Mouse (Mus musculus): ENCODE measurements around the gene Ptov1. TPM values are rescaled to one million over a fixed set of nuclear protein-coding genes. Genes with fewer than 3 reads are reported as not detected.

Gene Ptov1
- total RNA-seq, 2 experiments from 2014 or later: 332 to 346 TPM

DNA sequence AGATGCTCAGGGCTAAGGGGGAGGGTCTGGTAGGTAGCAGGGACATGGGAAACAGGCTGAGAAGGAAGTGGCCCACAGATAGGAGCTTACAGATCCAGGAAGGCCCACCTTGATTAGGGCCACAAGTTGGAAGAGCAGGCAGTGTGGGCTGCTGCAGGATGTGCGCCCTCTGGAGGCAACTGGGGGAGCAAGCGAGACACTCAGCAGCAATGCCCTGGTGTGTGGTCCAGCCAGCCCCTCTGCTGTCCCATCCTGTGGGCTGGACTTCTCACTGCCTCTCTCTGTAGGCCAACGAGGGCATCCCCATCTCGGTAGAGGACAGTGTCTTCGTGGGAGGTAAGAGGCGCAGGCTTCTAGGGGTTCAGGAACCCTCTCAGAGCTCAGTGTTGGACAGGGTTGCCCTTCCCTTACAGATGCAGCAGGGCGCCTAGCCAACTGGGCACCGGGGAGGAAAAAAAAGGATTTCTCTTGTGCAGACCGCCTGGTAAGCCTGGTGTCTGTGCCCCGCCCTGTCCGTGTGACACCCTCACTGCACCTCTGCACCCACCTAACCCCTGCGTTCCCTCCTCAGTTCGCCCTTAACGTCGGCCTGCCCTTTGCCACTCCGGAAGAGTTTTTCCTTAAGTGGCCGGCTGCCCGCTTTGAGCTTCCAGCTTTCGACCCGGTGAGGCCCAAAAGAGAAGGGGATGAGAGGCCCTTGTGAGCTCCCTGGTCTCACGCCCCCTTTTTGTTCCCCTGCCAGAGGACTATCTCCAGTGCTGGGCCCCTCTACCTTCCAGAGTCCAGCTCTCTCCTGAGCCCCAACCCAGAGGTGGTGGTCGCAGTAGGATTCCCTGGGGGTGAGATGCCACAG, 8.8 kb downstream of the Ptov1 start:
- peak; percentile 63 to 82 for DNase-seq (ENCODE audit: low spot score in 2 of 2)

DNA sequence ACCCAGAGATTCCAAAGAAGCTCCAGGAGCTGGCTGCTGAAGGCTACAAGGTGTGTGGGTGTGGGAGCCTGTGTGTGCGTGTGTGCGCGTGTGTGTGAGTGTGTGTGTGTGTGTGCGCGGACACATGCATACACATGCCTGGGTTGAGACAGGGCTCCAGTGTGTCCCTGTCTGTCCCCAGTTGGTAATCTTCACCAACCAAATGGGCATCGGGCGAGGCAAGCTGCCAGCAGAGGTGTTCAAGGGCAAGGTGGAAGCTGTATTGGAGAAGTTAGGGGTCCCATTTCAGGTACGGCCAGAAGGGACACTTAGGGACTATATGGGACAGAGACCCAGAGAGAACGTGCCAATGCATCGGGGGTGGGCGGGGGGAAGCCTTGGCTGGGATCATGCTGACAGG, 9.7 kb downstream of the Ptov1 start:
- no peak for DNase-seq (ENCODE audit: low spot score in 2 of 2)

DNA sequence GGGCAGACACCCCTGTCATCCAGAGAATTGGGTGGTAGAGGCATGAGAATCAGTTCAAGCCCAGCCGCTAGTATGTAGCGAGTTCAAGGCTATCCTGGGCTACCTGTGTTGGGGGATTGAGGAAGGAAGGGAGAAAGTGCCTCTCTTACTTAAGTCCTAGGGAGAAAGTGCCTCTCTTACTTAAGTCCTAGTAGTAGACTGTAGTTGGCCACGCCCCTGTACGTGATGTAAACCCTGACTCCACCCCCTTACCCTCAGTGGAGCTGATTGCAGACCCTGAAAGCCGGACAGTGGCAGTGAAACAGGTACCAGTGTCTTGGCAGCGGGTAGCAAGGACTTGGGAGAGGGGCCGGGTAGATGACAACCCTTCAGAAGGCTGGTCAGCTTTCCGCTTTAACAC, 11.7 kb downstream of the Ptov1 start:
- no peak for DNase-seq (ENCODE audit: low spot score in 2 of 2)

DNA sequence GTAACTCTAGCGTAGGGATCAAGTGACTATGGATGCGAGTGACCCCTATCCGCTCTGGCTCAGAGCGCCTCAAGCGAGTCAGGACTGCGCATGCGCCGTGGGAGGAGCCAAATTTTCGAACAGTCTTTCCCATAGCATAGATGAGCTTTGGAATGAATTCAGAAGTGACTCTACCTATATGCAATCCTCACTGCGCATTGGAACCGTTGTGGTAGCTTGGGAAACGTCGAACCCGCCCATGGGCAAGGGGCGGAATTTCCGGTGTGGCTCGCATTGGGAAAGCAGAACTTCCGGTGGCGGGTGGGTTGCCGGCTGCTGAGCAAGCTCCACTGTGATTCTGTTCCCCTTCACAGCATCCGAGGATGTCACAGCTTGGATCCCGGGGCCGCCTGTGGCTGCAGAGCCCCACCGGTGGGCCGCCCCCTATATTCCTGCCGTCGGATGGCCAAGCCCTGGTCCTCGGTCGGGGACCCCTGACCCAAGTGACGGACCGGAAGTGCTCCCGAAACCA, 12.5 kb downstream of the Ptov1 start, which contains the start of gene Pnkp:
TSS of gene Pnkp (plus strand) at position 98 of the 511 bp plus-strand sequence.
- peak; percentile 63 to 84 for DNase-seq (ENCODE audit: low spot score in 2 of 2)

DNA sequence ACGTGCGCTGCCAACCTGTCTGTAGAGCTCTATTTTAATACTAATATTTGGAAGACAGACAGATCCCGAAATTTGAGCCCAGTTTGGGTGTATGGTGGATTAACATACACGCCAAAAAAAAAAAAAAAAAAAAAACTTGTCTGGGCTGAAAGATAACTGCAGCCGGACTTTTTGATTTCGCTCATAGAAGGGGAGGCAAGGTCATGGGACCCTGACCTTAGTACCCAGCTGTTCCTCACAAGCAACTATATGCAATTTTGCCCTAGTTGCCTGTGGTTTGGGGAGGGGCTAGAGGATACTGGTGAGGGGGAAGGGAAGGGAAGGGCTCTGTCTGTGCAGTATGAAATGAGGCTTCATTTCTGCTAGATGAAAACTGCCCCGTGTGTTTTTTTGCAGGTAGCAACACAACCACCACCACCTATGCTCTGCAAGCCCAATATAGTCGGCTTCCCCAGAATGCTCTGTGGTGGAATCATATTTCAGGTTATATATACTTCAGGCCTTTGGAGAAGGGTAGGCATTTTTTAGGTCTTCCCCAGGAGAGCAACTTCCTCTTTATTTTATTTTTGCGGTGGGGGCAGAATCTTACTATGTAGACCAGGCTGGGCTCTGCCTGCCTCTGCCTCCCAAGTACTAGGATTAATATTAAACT, 13.2 kb downstream of the Ptov1 start:
- no peak for DNase-seq (ENCODE audit: low spot score in 2 of 2)

DNA sequence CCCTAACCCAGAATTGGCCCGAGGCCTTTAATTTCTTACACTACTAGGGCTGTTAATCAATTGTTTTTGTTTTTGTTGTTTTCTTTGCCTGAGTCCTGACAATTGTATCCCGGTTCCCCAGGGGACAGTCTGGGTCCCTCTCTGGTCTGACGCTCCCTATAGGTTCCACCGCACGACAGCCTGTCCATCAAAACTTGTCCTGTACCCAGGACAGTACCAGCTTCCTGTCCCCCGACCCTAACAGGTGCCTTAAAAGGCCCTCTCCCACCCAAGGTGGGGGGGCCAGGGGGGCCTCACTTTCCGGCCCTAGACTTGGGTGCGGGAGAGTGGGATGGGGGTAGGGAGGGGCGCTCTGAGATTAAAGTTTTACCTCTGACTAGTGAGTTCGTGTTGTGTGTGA, 14.6 kb downstream of the Ptov1 start:
- DNase-seq (ENCODE audit: low spot score in 2 of 2): no peak

DNA sequence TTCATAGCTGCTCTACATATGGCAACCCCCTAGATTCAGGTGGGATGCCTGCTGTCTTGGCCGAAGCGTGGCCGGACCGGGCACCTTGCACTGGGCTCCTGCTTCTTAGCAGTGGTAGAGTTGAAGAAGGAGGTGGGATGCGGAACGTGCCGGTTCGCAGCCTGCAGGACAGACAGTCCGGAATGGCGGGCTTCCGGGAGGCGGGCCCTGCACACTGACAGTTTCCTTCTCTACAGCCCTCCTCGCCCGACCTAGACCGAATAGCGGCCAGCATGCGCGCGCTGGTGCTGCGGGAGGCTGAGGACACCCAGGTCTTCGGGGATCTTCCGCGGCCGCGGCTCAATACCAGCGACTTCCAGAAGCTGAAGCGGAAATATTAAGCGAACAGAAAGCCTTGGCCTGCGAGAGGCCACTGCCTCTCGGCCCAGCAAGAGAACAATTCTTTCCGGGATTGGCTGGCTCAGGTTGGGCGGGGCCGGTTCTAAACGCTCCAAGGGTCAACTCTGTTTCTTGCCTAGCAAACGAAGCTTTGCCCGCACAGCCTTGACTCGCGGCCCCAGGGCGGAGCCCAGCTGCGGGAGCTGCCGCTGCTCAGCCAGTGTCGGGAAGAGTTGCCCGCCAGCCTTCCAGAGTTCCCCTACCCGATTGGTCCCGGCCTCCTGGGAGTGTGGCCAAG, 15.1 kb downstream of the Ptov1 start:
- peak; percentile 64 to 86 for DNase-seq (ENCODE audit: low spot score in 2 of 2)

DNA sequence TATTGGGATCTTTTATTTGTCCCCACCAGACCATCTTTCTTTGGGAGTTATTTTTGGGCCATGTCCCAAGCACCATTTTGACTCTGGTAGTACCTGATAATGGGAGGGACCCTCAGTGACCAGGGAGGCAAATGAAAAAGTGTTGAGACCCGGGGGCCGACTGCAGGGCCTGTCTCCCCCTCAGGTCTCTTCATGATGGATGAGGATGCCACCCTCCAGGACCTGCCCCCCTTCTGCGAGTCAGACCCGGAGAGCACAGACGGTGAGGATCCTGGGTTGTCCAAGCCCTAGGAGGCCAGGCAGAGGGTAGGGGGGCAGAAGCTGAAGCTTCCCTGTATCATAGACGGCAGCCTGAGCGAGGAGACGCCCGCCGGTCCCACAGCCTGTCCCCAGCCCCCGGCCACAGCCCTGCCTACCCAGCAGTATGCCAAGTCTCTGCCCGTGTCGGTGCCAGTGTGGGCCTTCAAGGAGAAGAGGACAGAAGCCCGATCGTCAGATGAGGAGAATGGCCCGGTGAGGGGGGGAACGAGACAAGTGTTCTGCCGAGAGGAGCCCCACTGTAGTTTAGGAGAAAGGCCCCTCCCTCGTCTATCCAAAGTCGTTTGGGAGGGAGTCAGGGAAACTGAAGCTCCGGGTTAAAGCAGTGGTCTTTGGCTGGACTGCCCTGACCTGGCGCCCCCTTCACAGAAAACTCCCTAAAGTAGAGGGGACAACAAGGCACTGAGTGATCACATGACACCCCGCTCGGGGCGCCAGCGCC, 15.8 kb downstream of the Ptov1 start:
- no peak for DNase-seq (ENCODE audit: low spot score in 2 of 2)

DNA sequence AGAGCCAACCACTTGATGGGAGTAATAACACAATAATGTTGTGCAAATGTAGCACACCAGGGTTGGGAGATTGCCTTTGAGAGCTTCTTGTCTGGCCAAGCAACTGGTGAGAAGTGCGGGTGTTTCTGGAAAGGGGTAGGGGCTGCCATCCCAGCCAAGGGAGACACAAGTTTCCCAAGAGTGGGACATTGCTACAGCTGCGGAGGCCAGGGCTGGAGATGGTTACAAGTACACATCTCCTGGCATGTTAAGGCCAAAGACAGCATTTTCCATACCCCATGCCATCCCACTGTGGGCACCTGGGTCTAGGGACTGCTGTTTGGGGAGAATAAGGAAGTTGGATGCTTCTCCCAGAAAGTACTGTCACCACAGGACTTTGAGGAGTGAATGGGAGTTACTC, 16.5 kb downstream of the Ptov1 start:
- no peak for DNase-seq (ENCODE audit: low spot score in 2 of 2)

DNA sequence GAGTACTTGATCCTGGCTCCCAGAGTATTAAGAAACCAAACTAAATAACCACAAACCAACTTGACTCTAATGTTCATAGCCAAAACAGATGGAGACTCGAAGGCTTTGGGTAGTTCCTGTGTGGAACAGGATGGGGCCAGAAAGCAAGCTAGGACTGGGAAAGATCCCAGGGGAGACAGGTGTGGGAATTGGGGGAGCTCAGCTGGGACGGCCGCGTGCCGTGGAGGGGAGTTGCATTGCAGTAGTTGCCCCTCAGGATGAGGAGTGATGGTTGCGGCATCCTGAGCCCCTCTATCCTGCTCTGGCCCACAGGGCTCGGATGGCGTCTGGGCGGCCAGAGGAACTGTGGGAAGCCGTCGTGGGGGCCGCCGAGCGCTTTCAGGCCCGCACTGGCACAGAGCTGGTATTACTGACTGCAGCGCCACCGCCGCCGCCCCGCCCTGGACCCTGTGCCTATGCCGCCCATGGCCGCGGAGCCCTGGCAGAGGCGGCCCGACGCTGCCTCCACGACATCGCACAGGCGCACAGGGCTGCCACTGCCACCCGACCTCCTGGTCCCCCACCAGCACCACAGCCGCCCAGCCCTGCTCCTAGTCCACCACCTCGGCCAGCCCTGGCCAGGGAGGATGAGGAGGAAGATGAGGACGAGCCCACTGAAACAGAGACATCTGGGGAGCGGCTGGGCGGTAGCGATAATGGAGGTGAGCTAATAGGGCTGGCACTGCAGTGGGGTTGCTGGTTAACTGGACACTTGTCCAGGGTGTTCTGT, 17.1 kb downstream of the Ptov1 start:
- DNase-seq (ENCODE audit: low spot score in 2 of 2): no peak

DNA sequence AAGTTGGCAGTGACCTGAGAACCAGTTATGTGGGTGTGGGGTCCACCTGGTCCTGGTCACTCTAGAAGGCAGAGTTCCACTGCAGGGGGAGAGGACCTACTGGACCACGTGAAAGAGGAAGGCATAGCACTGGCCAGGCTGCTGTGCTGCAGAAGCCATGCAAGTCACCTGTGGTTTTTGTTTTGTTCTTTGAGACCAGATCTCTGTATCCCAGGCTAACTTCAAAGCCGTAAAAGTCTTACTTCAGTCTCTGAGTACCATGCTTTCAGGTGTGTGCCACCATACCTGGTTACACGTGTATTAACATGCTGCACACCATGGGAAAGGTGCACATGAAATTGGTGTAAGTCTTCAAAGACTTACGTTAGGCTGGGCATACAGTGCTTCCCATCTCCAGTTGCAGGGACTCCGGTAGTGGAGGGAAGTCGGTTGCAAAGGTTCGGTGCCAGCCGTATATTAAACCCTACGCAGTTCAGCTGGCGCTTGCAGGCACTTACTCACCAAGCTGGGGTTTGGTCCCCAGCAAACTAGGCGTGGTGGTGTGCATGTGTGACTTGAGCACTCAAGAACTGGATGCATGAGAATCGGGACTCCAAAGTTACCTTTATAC, 17.9 kb downstream of the Ptov1 start:
- DNase-seq (ENCODE audit: low spot score in 2 of 2): no peak

DNA sequence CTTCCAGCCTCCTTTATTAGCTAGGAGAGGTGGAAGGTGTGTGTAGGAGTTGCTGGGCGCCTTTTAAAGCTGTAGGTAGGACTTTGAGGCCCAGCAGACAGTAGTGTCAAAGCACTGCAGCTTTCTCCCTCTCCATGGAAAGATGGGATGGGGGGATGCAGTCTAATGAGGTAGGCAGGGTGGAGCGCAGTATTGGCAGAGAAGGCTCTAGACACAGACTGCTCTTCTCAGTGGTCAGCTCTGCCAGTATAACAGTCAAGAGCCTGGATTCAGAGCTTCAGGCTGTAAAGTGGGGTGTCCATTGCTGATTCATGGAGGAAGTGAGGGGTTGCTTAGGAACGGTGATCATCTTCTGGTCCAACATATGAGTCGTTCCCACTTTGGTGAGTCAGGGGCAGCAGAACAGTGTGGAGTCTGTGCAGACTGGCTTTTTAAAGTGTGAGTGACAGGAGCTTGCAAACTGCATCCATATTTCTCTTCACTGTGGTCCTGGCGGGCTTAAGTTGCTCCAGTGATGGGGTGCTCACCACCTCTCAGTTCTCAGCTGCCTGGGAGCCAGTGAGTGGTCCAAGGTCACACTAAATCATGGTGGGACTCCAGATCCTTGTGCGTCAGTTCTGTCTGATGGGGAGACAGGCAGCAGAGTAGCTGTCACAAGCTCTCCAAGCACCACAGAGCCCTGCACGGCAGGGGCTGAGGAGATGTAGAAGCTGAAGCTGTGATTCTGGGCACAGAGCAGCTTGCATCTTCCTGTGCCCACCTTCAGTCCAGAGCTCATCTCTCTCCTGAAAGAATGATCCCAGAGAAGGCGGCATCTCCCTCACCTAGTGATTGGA, 18.6 kb downstream of the Ptov1 start:
- no peak for DNase-seq (ENCODE audit: low spot score in 2 of 2)

DNA sequence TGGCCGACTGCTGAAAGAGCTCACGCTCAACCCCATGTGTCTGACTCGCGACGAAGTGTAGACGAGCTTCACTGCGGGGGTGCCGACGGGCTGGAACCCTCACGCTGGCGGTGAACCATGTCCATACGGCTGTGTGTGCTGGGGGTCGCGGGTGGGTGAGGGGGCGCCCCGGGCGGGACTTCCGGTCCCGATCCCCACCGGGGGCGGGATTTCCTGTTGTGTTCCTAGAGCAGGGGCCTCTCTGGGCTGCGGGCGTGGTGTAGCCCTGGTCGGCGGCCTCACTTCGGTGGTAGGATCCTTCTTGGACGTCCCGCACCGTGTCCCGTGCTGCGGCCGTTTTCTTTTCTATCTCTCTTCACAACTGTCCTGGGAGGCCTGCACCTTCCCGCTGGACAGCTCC, 19.4 kb downstream of the Ptov1 start:
- DNase-seq (ENCODE audit: low spot score in 2 of 2): peak; percentile 63 to 86

DNA sequence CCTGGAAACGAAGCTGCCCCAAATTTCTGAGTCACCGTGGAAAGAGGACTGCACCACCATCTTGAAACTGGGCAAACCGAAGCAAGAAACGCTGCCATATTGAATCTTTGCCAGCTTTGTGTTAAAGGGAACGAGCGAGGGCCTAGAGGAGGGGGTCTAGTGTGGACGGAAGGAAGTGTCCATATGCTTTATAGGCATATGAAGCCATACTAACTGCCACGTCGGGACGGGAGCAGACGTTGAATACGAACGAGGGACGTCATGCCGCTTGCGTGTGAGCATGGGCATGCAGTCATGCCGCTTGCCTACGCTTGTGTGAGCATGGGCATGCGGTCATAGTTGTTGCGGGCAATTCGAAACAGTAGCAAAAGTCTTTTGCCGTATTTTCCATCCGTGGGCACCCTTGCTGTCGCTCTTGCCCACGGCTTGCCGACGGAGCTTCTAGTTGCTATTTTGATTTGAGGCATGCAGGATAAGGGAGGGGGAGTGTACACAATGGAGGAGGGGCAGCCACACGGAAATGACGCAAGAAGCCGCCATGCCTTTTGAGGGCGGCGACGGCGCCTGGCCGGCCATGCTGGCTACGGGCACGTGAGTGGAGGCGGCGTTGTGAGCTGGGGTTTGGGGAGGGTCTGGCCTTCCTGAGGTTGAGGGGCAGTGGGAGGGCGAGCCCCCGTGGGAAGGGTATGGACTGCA, 20.0 kb downstream of the Ptov1 start:
- peak; percentile 74 to 89 for DNase-seq (ENCODE audit: low spot score in 2 of 2)

DNA sequence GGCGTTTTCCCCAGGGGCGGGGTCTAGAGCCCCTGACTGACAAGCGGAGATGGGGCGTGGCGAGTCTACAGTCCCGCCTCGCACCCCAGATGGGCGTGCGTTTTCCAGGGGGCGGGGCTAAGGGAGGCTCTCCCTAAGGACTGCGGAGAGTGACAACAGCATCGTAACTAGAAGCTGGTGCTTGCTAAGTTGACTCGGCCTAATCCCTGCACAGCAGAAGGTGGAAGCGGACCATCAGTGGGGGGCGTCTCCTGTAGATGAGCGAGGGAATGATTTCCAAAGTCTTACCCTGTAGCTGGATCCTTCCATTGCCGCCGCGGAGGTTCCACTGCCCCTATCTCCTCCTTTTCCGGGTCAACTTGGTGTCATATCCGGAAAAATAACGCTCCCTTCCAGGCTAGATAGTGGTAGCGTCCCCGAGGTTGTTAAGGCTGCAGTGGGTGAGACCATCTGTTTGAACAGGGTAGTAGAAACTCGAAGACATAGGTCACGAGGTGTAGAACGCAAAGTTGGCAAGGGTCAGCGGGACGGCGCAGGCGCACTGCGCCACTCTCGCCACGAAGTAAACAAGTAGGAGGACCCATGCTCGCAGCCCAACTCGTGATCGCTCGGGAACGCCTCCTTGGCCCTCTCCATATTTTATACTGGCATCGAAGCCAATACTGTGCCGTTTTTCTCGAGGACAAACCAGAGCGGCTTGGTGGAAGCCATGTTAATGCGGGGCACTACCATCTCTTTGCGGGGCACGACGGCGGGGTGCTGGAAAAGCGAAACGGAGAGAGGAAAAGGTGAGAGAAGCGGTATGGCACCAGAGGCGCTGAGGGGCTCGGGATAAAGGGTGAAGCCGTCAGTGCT, 20.8 kb downstream of the Ptov1 start, which contains the start of the genes Akt1s1 and Tbc1d17:
TSS of gene Akt1s1 (plus strand) at position 431 of the 855 bp plus-strand sequence.
TSS of gene Tbc1d17 (minus strand) at position 519 of the 855 bp plus-strand sequence.
- DNase-seq (ENCODE audit: low spot score in 2 of 2): peak; percentile 98

DNA sequence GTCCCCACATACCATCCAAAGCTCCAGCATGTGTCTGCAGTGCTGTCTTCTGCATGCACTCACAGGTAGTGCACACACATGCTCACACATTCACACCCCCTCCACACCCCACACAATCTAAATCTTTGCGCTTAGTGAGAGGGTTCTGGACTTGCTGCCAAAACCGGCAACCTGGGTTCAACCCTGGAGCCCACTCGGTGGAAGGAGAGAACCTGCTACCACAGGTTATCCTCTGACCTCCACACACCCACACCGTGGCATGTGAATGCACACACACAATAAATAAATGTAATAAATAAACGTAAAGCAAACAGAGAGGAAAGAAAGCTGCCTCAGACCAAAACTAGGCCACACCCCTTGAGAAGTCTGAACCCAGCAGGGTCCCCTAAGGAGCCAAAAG, 21.8 kb downstream of the Ptov1 start:
- no peak for DNase-seq (ENCODE audit: low spot score in 2 of 2)

DNA sequence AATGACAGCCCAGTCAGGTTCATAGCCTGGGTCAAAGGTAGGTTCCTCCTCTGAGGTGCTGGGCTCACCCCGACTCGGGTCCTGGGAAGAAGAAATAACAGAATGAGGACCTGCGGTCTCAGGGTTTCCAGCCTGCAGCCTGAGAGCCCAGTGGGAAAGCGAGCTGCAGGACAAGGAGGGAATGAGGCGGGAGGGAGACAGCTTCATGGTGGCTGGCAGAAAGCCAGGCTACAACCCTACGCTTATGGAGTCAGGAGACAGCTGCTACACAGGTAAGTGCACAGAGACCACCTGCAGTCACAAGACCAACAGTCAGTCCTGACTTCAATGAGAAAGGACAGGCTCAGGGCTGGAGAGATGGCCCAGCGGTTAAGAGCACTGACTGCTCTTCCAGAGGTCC, 22.8 kb downstream of the Ptov1 start:
- DNase-seq (ENCODE audit: low spot score in 2 of 2): no peak
